Mouse (Mus musculus): ENCODE measurements around the gene Gm21800.
"Not testable (repeated sequence)": the region's sequence is repeated elsewhere in the genome, so short reads cannot be mapped to it uniquely, and the experiment has no call there.

The Gm21800 gene

DNA sequence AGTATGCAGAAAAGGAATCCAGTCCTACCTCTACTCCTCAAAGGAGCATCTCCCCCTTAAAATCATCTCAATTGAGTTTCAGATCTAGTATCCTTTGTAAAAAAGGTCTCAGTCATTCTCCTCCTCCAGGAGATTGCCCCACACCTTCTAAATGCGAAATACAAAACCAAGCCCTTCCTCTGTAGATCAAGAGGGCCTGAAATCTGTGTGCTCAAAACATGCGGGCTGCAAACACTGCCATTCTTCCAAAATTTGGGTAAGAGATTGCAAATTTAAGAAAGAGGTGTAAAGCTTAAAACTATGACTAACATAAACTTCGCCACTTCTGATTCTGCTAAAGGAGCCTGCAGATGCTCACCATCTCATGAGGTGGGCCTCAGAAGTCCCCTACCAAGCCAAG is at the start of gene Gm21800:
TSS of gene Gm21800 (plus strand) at position 301 of the 400 bp plus-strand sequence.
- in situ Hi-C loops (cut with MboI): not testable (repeated sequence)
